Mouse (Mus musculus) spleen, postnatal 36 days (tissue): Measurements from ENCODE around the gene Ephb3.

Experiments
- DNase-seq, 2 experiments: peaks; one replicate each; pipeline ENCODE4 v3.0.0; 2022; ENCODE audit warnings: low spot score in 2 of 2, mixed read lengths in 1 of 2

Ephb3 gene

GRCm38 (mm10) chr16:21246391-21247036, 42.0 kb downstream of the Ephb3 start:
- no peak for DNase-seq

- DNase-seq = no peak
Measured at GRCm38 (mm10) chr16:21247037-21247432, 42.5 kb downstream of the Ephb3 start.

GRCm38 (mm10) chr16:21247871-21248712, 43.5 kb downstream of the Ephb3 start:
- DNase-seq = no peak

- DNase-seq = no peak
Measured at GRCm38 (mm10) chr16:21248713-21249531, 44.4 kb downstream of the Ephb3 start.

GRCm38 (mm10) chr16:21252401-21252955, 47.9 kb downstream of the Ephb3 start:
- no peak for DNase-seq

- no peak for DNase-seq
Measured at GRCm38 (mm10) chr16:21255574-21256304, 51.2 kb downstream of the Ephb3 start.

GRCm38 (mm10) chr16:21256514-21257305, 52.2 kb downstream of the Ephb3 start:
- no peak for DNase-seq

- DNase-seq = no peak
Measured at GRCm38 (mm10) chr16:21265417-21265816, 60.9 kb downstream of the Ephb3 start.

- no peak for DNase-seq
Measured at GRCm38 (mm10) chr16:21269775-21270174, 65.2 kb downstream of the Ephb3 start.

- DNase-seq = no peak
Measured at GRCm38 (mm10) chr16:21271773-21272247, 67.3 kb downstream of the Ephb3 start.

- no peak for DNase-seq
Measured at GRCm38 (mm10) chr16:21272748-21273147, 68.2 kb downstream of the Ephb3 start.
